Mouse (Mus musculus) stomach, embryonic 14.5 days (tissue): ENCODE measurements around the gene Fam129c. TPM values are rescaled to one million over a fixed set of nuclear protein-coding genes. Genes with fewer than 3 reads are reported as not detected.

ENCODE experiments used
- ATAC-seq: fragments of 200-750 bp; cut with Nextera tagmentation; 2 replicates; pipeline ENCODE4 v1.8.0; 2017; ENCODE audit warnings: low read depth, moderate TSS enrichment; ENCODE audit not compliant: insufficient number of reproducible peaks, insufficient read depth, low FRiP score
- H3K27ac ChIP-seq: fragments of 300-500 bp; sonication (generic); 2 replicates; pipeline ENCODE4 v1.5.1; 2014; ENCODE audit warnings: mild to moderate bottlenecking, low read length, moderate library complexity, mixed read lengths
- H3K27me3 ChIP-seq: fragments of 300-500 bp; sonication (generic); 2 replicates; pipeline ENCODE4 v1.6.1; 2014; ENCODE audit warnings: low read length, control low read depth, mixed read lengths; ENCODE audit not compliant: control insufficient read depth, insufficient read depth
- H3K36me3 ChIP-seq: fragments of 300-500 bp; sonication (generic); 2 replicates; pipeline ENCODE4 v1.6.1; 2014; ENCODE audit warnings: mild to moderate bottlenecking, control low read depth, low read length, moderate library complexity, mixed read lengths; ENCODE audit not compliant: control insufficient read depth, insufficient read depth
- H3K4me1 ChIP-seq: fragments of 300-500 bp; sonication (generic); 2 replicates; pipeline ENCODE4 v1.6.1; 2014; ENCODE audit warnings: low read length, control low read depth, mixed read lengths; ENCODE audit not compliant: control insufficient read depth, insufficient read depth
- H3K4me2 ChIP-seq: fragments of 300-500 bp; sonication (generic); replicated peaks from 2 replicates; pipeline ENCODE4 v1.6.1; 2014; ENCODE audit warnings: low read depth, low read length, control low read depth
- H3K4me3 ChIP-seq: fragments of 300-500 bp; sonication (generic); 2 replicates; pipeline ENCODE4 v1.5.1; 2014; ENCODE audit warnings: low read depth, low read length, control low read depth
- H3K9ac ChIP-seq: fragments of 300-500 bp; sonication (generic); replicated peaks from 2 replicates; pipeline ENCODE4 v1.6.1; 2014; ENCODE audit warnings: low read depth, mild to moderate bottlenecking, control low read depth, low read length, moderate library complexity, mixed read lengths
- H3K9me3 ChIP-seq: fragments of 300-500 bp; sonication (generic); 2 replicates; pipeline ENCODE4 v1.6.1; 2016; ENCODE audit warnings: low read depth, low read length, control low read depth; ENCODE audit not compliant: control insufficient read depth
- WGBS: fragments of 180-500 bp; shearing (Covaris S2); extraction: QIAGEN DNeasy Blood & Tissue Kit; methylation state at CpG from one replicate; pipeline ENCODE4 v1.1.7; 2014; 5-methylcytosine and 5-hydroxymethylcytosine counted together
- polyA plus RNA-seq: library from polyadenylated mRNA; unstranded; fragments of >200 nt; fragmentation: Nextera tagmentation; extraction: Ambion mirVana; gene quantifications from 2 replicates; pipeline ENCODE4 v1.2.1, GENCODE M21; 2014

The Fam129c gene
- polyA plus RNA-seq, 1 experiment from 2014 or later, result 4.5 TPM

DNA sequence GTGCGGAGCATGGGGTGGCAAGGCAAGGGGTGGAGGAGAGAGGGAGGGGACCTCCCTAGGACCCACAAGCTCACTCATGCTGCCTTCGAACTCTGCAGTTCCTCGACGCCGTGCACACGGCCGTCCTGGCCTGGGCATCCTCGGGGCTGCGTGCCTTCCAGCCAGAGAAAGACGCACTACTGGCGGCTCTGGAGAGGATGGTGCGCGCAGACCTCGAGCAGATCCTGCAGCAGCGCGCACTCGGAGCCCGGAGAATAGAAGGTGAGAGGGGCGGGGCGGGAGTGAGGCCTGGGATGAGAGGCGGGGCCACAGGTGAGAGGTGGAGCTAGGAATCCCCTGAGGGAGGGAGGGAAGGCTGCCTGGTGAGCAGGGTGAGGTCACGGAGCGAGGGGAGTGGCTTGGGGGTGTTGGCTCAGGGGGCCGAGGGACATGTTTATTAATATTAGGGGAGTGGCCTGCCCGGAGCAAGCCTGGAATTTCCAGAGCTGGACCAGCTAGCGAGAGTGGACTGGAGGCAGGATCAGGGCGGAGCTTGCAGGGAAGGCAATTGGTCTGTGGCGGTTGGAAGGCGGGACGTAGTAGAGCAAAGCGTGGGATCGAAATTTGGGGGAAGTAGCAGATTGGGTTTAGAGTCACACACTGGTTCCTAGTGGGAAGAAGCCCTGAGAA lies 5.4 kb downstream of the Fam129c start:
- peak; percentile 89 for ATAC-seq
- WGBS, result 1% methylated on average over 32 of the region's 32 CpGs
- H3K4me1 ChIP-seq, result peaks cover 16% of the 10 kb centered on the region
- H3K9ac ChIP-seq, result peak overlapping the region; percentile 25; the same call in 1 of the 2 replicates
- H3K27ac ChIP-seq, result no peak overlapping the region; the same call in 1 of the 2 replicates
- H3K27me3 ChIP-seq, result 0 out of 2 replicates have a peak, but pooled peaks cover 2% of the 10 kb centered on the region
- no peaks in the 10 kb centered on the region for H3K36me3 ChIP-seq
- no peaks in the 10 kb centered on the region for H3K9me3 ChIP-seq
- peak overlapping the region; percentile 36 for H3K4me3 ChIP-seq
- peak overlapping the region; percentile 73 for H3K4me2 ChIP-seq

GRCm38 (mm10) chr8:71604021-71604420 lies 6.6 kb downstream of the Fam129c start:
- Histone ChIP-seq H3K4me3 (no peak overlapping the region), H3K4me1 (peaks cover 16% of the 10 kb centered on the region), H3K4me2 (no peak overlapping the region), H3K27me3 (0 out of 2 replicates have a peak, but pooled peaks cover 2% of the 10 kb centered on the region), H3K36me3 (no peaks in the 10 kb centered on the region; the same call in 1 of the 2 replicates), H3K9ac (no peak overlapping the region), H3K27ac (no peak overlapping the region), H3K9me3 (no peaks in the 10 kb centered on the region)
- WGBS, result 47% methylated on average over 7 of the region's 7 CpGs
- no peak for ATAC-seq

DNA sequence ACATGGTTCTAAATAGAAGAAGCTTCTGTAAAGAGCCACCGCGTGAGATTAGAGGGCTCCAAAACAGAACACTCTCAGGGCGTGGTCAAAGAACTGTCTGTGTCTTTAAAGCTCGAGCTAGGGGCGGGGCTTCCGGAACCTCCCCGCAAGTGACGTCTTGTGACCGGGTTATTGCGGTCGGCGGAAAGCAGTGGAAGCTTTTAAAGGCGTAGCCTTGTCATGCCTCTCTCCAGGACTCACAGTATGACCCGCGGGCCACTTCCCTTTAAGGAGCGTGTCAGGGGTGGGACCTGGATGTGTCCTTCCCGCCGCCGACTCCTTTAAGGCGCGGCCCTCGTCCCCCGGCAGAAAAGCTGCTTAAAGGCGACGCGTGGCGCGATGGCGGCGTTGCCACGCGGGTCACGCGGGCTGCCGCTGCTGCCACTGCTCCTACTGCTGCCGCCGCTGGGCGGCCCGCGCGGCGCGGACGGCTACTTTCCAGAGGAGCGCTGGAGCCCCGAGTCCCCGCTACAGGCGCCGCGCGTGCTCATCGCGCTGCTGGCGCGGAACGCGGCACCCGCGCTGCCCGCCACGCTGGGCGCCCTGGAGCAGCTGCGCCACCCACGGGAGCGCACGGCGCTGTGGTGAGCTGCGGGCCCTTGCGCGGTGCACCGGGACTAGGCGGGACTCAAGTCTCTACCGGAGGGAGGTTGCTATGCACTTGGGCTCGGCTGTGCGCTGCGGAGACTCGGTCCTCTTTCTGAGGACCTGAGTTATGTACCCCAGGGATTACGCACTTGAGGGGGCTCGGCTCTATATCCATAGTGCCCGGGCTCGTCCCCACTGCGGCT lies 13.6 kb downstream of the Fam129c start, which contains the start of gene Colgalt1:
TSS of gene Colgalt1 (plus strand) at position 177 of the 830 bp plus-strand sequence.
- peaks cover 6% of the 10 kb centered on the region for H3K4me1 ChIP-seq
- H3K9me3 ChIP-seq, result no peaks in the 10 kb centered on the region
- H3K27ac ChIP-seq, result peak within 1 kb of the TSS; percentile 81; the same call in 1 of the 2 replicates
- H3K4me2 ChIP-seq, result peak within 1 kb of the TSS; percentile 83
- H3K27me3 ChIP-seq, result no peaks in the 10 kb centered on the region
- peak within 1 kb of the TSS; percentile 86 for H3K4me3 ChIP-seq
- H3K9ac ChIP-seq, result peak within 1 kb of the TSS; percentile 86
- under 1% methylated on average over 82 of the region's 82 CpGs for WGBS
- ATAC-seq, result peak; percentile 99
- H3K36me3 ChIP-seq, result peaks cover 10% of the 10 kb centered on the region; the same call in 1 of the 2 replicates

GRCm38 (mm10) chr8:71612141-71612540 lies 14.7 kb downstream of the Fam129c start:
- Histone ChIP-seq H3K4me1 (peaks cover 6% of the 10 kb centered on the region), H3K27ac (no peak overlapping the region), H3K27me3 (no peaks in the 10 kb centered on the region), H3K36me3 (peaks cover 18% of the 10 kb centered on the region), H3K4me3 (peak overlapping the region; percentile 86), H3K9me3 (no peaks in the 10 kb centered on the region), H3K9ac (peak overlapping the region; percentile 86), H3K4me2 (peak overlapping the region; percentile 83)
- 42% methylated on average over 5 of the region's 5 CpGs for WGBS
- ATAC-seq, result no peak

- Histone ChIP-seq H3K27me3 (no peaks in the 10 kb centered on the region), H3K9ac (no peak overlapping the region), H3K36me3 (peaks cover 30% of the 10 kb centered on the region), H3K4me1 (peaks cover 6% of the 10 kb centered on the region), H3K4me2 (no peak overlapping the region), H3K4me3 (no peak overlapping the region), H3K9me3 (no peaks in the 10 kb centered on the region), H3K27ac (no peak overlapping the region)
- WGBS, result 58% methylated on average over 4 of the region's 4 CpGs
- no peak for ATAC-seq
These were observed 16.0 kb downstream of the Fam129c start for GRCm38 (mm10) chr8:71613418-71613817.

GRCm38 (mm10) chr8:71619786-71620185 lies 22.3 kb downstream of the Fam129c start:
- Histone ChIP-seq H3K9me3 (peaks cover 17% of the 10 kb centered on the region; the same call in 1 of the 2 replicates), H3K4me3 (no peak overlapping the region), H3K4me1 (no peaks in the 10 kb centered on the region), H3K27me3 (no peaks in the 10 kb centered on the region), H3K9ac (no peak overlapping the region), H3K4me2 (no peak overlapping the region), H3K27ac (no peak overlapping the region), H3K36me3 (peaks cover 78% of the 10 kb centered on the region)
- 98% methylated on average over 2 of the region's 2 CpGs for WGBS
- ATAC-seq, result no peak

GRCm38 (mm10) chr8:71625088-71625487 lies 27.6 kb downstream of the Fam129c start:
- Histone ChIP-seq H3K4me3 (no peak overlapping the region), H3K36me3 (peaks cover 43% of the 10 kb centered on the region), H3K27me3 (no peaks in the 10 kb centered on the region), H3K4me2 (no peak overlapping the region), H3K27ac (no peak overlapping the region), H3K9me3 (peaks cover 17% of the 10 kb centered on the region; the same call in 1 of the 2 replicates), H3K4me1 (peaks cover 12% of the 10 kb centered on the region; the same call in 1 of the 2 replicates), H3K9ac (no peak overlapping the region)
- 77% methylated on average over 1 of the region's 1 CpGs for WGBS
- ATAC-seq, result no peak

DNA sequence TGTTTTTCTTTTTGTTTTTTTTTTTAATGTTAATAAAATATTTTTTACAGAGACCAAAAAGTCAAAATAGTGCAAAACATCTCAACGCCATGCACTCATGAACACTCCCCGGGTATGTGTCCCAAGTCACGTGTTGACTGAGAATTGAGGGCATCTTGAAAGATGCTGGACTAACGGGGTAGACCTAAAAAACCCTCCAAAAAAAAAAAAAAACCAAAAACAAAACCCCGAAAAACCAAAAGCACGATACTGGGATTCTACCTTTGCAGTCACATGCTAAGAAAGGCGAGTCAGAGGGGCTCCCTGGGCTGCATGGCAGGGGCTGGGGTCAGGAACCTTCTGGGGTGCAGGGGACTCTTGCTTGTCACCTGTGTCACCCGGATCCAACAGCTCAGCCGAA lies 29.3 kb downstream of the Fam129c start:
- Histone ChIP-seq H3K4me3 (no peak overlapping the region), H3K27ac (no peak overlapping the region), H3K27me3 (no peaks in the 10 kb centered on the region), H3K4me2 (no peak overlapping the region), H3K36me3 (peaks cover 30% of the 10 kb centered on the region), H3K9ac (no peak overlapping the region), H3K9me3 (peaks cover 15% of the 10 kb centered on the region; the same call in 1 of the 2 replicates), H3K4me1 (peaks cover 12% of the 10 kb centered on the region; the same call in 1 of the 2 replicates)
- no peak for ATAC-seq
- 88% methylated on average over 9 of the region's 9 CpGs for WGBS
